Mouse (Mus musculus): ENCODE results near the gene Chst10.

DNA sequence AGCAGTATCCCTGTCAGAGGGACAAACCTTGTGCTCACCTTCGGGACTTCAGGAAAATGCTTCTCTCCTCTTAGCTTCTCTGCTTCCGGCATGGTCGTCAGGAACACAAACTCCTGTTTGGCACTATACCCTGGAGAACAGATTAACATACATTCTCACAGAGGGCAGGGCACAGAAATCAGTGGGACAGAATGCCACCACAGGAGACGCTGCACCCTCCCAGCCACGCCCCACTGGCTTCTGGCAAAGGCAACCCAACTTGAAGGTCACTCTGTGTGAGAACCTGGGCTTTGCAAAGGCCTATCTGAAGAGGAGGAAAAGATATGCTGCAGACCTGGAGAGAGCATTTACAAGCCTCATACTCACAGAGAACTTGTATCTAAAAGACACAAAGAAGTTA is 24.1 kb downstream of the Chst10 start:
- TF ChIP-seq POLR2A (IDR thresholded peaks at IDR 0.05; ENCODE audit: low read depth, low read length): no peak
- no peak for TF ChIP-seq CHD1 (IDR thresholded peaks at IDR 0.05; ENCODE audit: low read depth, low read length)
- no peak for TF ChIP-seq CTCF (conservative IDR thresholded peaks at IDR 0.05 in 1 of 2, IDR thresholded peaks at IDR 0.05 in 1 of 2; ENCODE audit: low read depth in 2 of 2, low read length in 2 of 2)
- TF ChIP-seq EP300 (IDR thresholded peaks at IDR 0.05; ENCODE audit: low read length): no peak
- no peak for TF ChIP-seq USF1 (IDR thresholded peaks at IDR 0.05; ENCODE audit: low read depth, low read length)
- no peak for TF ChIP-seq NELFE (IDR thresholded peaks at IDR 0.05; ENCODE audit: low read depth, low read length)
- no peak for TF ChIP-seq MAFK (IDR thresholded peaks at IDR 0.05; ENCODE audit: insufficient replicate concordance, low read length)
- TF ChIP-seq ZNF384 (IDR thresholded peaks at IDR 0.05; ENCODE audit: low read depth, low read length): no peak
- no peak for TF ChIP-seq MYC (IDR thresholded peaks at IDR 0.05; ENCODE audit: low read depth, low read length)
- TF ChIP-seq BHLHE40 (IDR thresholded peaks at IDR 0.05; ENCODE audit: low read depth, low read length): no peak
- TF ChIP-seq SMC3 (IDR thresholded peaks at IDR 0.05; ENCODE audit: low read depth, low read length): no peak
- no peak for TF ChIP-seq ZMIZ1 (IDR thresholded peaks at IDR 0.05; ENCODE audit: low read depth, low read length)
- no peak for TF ChIP-seq POLR2AphosphoS2 (IDR thresholded peaks at IDR 0.05; ENCODE audit: low read depth, low read length)
- no peak for TF ChIP-seq JUND (conservative IDR thresholded peaks at IDR 0.05; ENCODE audit: low read depth, low read length)

All from CH12.LX (cell line).